30 mouse cellular contexts compared by ENCODE assay signal in the genomic region with DNA sequence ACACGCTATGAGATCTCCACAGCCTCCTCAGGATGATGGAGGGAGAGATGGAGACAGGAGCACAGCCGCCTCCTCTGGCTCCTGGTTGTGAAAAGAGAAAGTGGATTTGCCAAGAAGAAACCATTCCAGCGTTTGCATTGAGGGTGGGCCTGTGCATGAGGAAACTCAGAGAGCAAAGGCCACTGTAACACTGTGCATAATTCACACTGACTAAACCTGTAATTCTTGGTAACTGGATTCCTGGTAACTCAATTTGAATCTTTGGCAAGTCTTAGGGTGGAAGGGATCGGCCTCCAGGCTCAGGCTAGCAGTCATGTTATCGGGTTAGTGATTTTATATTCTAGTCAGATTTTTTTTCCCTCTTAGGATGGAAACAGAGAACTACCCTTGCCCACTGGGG. TPM values are rescaled to one million over a fixed set of nuclear protein-coding genes. Genes with fewer than 3 reads are reported as not detected.
A peak's percentile ranks its signal among the peaks of the same experiment; 100 is the strongest.
DNase-seq lines count a peak whose midpoint lies in the region; ATAC-seq and TF ChIP-seq lines count a peak whose summit lies in the region.
"Had no signal": no experiment of that assay in that cellular context is flagged by ENCODE, and none has a peak within 500 bp of the region (broad histone marks: within the 10 kb centered on the region; RNA-seq: fewer than 3 reads in every experiment).

No protein-coding gene starts in this region.

- no peak for TF ChIP-seq CTCF in liver, postnatal 0 days (IDR thresholded peaks at IDR 0.05; ENCODE audit: low read depth)
- TF ChIP-seq CTCF in stomach, postnatal 0 days (IDR thresholded peaks at IDR 0.05; ENCODE audit: low read depth): no peak

- peak; percentile 23; the same call in 1 of the 2 replicates for ATAC-seq in embryonic facial prominence, embryonic 14.5 days (ENCODE audit: low read depth)
- no peak for ATAC-seq in kidney, embryonic 15.5 days (replicated peaks; ENCODE audit: low FRiP score)
- peak; percentile 35; the same call in 1 of the 2 replicates for ATAC-seq in liver, postnatal 0 days
- ATAC-seq in liver, embryonic 12.5 days: no peak
- ATAC-seq in stomach, postnatal 0 days (ENCODE audit: low FRiP score, low TSS enrichment): peak; percentile 82
- ATAC-seq: activated CD4-positive, CD25-positive, alpha-beta regulatory T cell, adult 4 months; CD4-positive, CD25-positive, alpha-beta regulatory T cell, adult 4 months; forebrain, embryonic 16.5 days; Patski had no signal

- no peak overlapping the region for H3K4me2 ChIP-seq in embryonic facial prominence, embryonic 14.5 days (ENCODE audit: low read depth, low read length)
- H3K4me2 ChIP-seq in kidney, embryonic 15.5 days: no peak overlapping the region
- H3K4me2 ChIP-seq in liver, postnatal 0 days (ENCODE audit: low read depth, low read length): no peak overlapping the region
- H3K4me2 ChIP-seq in liver, embryonic 12.5 days: no peak overlapping the region
- H3K4me2 ChIP-seq in stomach, postnatal 0 days (replicated peaks; ENCODE audit: low read depth): no peak overlapping the region
- H3K4me2 ChIP-seq: embryonic facial prominence, embryonic 12.5 days; forebrain, embryonic 12.5 days; heart, embryonic 11.5 days; heart, embryonic 15.5 days; hindbrain, embryonic 14.5 days had no signal

- H3K9ac ChIP-seq in embryonic facial prominence, embryonic 14.5 days (ENCODE audit: low read depth, low read length): no peak overlapping the region
- H3K9ac ChIP-seq in kidney, embryonic 15.5 days: no peak overlapping the region
- no peak overlapping the region for H3K9ac ChIP-seq in liver, postnatal 0 days (replicated peaks)
- no peak overlapping the region for H3K9ac ChIP-seq in liver, embryonic 12.5 days
- no peak overlapping the region for H3K9ac ChIP-seq in stomach, postnatal 0 days (ENCODE audit: low read length)
- H3K9ac ChIP-seq: embryonic facial prominence, embryonic 12.5 days; forebrain, embryonic 12.5 days; heart, embryonic 15.5 days; hindbrain, embryonic 14.5 days had no signal

- TF ChIP-seq EP300 in liver, postnatal 0 days (IDR thresholded peaks at IDR 0.05; ENCODE audit: low read depth): no peak
- TF ChIP-seq EP300 in stomach, postnatal 0 days (optimal IDR thresholded peaks at IDR 0.05): no peak

- 68% methylated on average over 5 of the region's 5 CpGs for WGBS in embryonic facial prominence, embryonic 14.5 days
- 88% methylated on average over 5 of the region's 5 CpGs for WGBS in embryonic facial prominence, embryonic 10.5 days
- 74% methylated on average over 5 of the region's 5 CpGs for WGBS in kidney, embryonic 15.5 days
- 73% methylated on average over 5 of the region's 5 CpGs for WGBS in liver, postnatal 0 days (ENCODE audit: insufficient replicate concordance)
- 75% methylated on average over 5 of the region's 5 CpGs for WGBS in liver, embryonic 12.5 days (ENCODE audit: insufficient replicate concordance)
- 55% methylated on average over 5 of the region's 5 CpGs for WGBS in stomach, postnatal 0 days

- no peaks in the 10 kb centered on the region for H3K9me3 ChIP-seq in embryonic facial prominence, embryonic 14.5 days (ENCODE audit: control insufficient read depth, low read length)
- H3K9me3 ChIP-seq in embryonic facial prominence, embryonic 10.5 days: no peaks in the 10 kb centered on the region
- no peaks in the 10 kb centered on the region for H3K9me3 ChIP-seq in kidney, embryonic 15.5 days (replicated peaks)
- no peaks in the 10 kb centered on the region for H3K9me3 ChIP-seq in liver, postnatal 0 days (ENCODE audit: low read length)
- H3K9me3 ChIP-seq in liver, embryonic 12.5 days (replicated peaks): no peaks in the 10 kb centered on the region
- H3K9me3 ChIP-seq in stomach, postnatal 0 days (ENCODE audit: control insufficient read depth, low read length): no peaks in the 10 kb centered on the region
- H3K9me3 ChIP-seq: embryonic facial prominence, embryonic 12.5 days; forebrain, embryonic 12.5 days; heart, embryonic 15.5 days had no signal

- H3K4me1 ChIP-seq in embryonic facial prominence, embryonic 14.5 days (ENCODE audit: control insufficient read depth, insufficient read depth, low read length): peaks cover 30% of the 10 kb centered on the region
- peaks cover 12% of the 10 kb centered on the region for H3K4me1 ChIP-seq in embryonic facial prominence, embryonic 10.5 days
- peaks cover 39% of the 10 kb centered on the region for H3K4me1 ChIP-seq in kidney, embryonic 15.5 days
- peaks cover 21% of the 10 kb centered on the region for H3K4me1 ChIP-seq in liver, postnatal 0 days (ENCODE audit: insufficient read depth)
- H3K4me1 ChIP-seq in liver, embryonic 12.5 days: peaks cover 22% of the 10 kb centered on the region; the same call in 1 of the 2 replicates
- no peaks in the 10 kb centered on the region; the same call in 1 of the 2 replicates for H3K4me1 ChIP-seq in stomach, postnatal 0 days (replicated peaks; ENCODE audit: control insufficient read depth, insufficient read depth)

- DNase-seq in embryonic facial prominence, embryonic 14.5 days (ENCODE audit: low spot score): peak; percentile 34
- no peak for DNase-seq in embryonic facial prominence, embryonic 10.5 days (ENCODE audit: low spot score)
- DNase-seq in kidney, adult 18-20 months: no peak
- no peak for DNase-seq in liver, postnatal 0 days
- peak; percentile 39 for DNase-seq in stomach, postnatal 0 days (ENCODE audit: low spot score)
- no peak for DNase-seq in adrenal gland, postnatal 4 days (ENCODE audit: low spot score in 2 of 2)
- DNase-seq: adrenal gland, adult 8-10 months; adrenal gland, postnatal 36 days; B cell, adult 2 months; cerebellum, adult 11 months; cerebellum, adult 8-10 months; cerebellum, postnatal 14 days; embryo, embryonic 11 days; gastrocnemius, postnatal 14 days; heart, adult 2 months; heart, postnatal 14 days had no signal

- no peaks in the 10 kb centered on the region for H3K36me3 ChIP-seq in embryonic facial prominence, embryonic 14.5 days (ENCODE audit: control insufficient read depth, insufficient read depth, low read length)
- H3K36me3 ChIP-seq in embryonic facial prominence, embryonic 10.5 days (replicated peaks): no peaks in the 10 kb centered on the region
- H3K36me3 ChIP-seq in kidney, embryonic 15.5 days: no peaks in the 10 kb centered on the region
- H3K36me3 ChIP-seq in liver, postnatal 0 days (replicated peaks; ENCODE audit: insufficient read depth, low read length): no peaks in the 10 kb centered on the region
- H3K36me3 ChIP-seq in liver, embryonic 12.5 days: no peaks in the 10 kb centered on the region
- no peaks in the 10 kb centered on the region for H3K36me3 ChIP-seq in stomach, postnatal 0 days (ENCODE audit: control insufficient read depth, insufficient read depth, low read length)
- H3K36me3 ChIP-seq: embryonic facial prominence, embryonic 12.5 days; forebrain, embryonic 12.5 days; G1E; heart, embryonic 15.5 days had no signal

- H3K27ac ChIP-seq in embryonic facial prominence, embryonic 14.5 days (replicated peaks; ENCODE audit: low read depth, low read length): no peak overlapping the region
- no peak overlapping the region; the same call in 1 of the 2 replicates for H3K27ac ChIP-seq in embryonic facial prominence, embryonic 10.5 days (replicated peaks)
- 0 out of 2 replicates have a peak overlapping the region, but pooled peaks have one; percentile 33 for H3K27ac ChIP-seq in kidney, embryonic 15.5 days
- no peak overlapping the region for H3K27ac ChIP-seq in liver, postnatal 0 days (ENCODE audit: low read depth)
- no peak overlapping the region for H3K27ac ChIP-seq in liver, embryonic 12.5 days
- H3K27ac ChIP-seq in stomach, postnatal 0 days (replicated peaks): no peak overlapping the region
- H3K27ac ChIP-seq: forebrain, embryonic 12.5 days; heart, adult 2 months; heart, embryonic 15.5 days; hindbrain, embryonic 14.5 days had no signal

- H3K27me3 ChIP-seq in embryonic facial prominence, embryonic 14.5 days (replicated peaks; ENCODE audit: control insufficient read depth, insufficient read depth, low read length): no peaks in the 10 kb centered on the region
- H3K27me3 ChIP-seq in embryonic facial prominence, embryonic 10.5 days (replicated peaks; ENCODE audit: low read depth, poor library complexity, severe bottlenecking): 0 out of 2 replicates have a peak, but pooled peaks cover 4% of the 10 kb centered on the region
- H3K27me3 ChIP-seq in kidney, embryonic 15.5 days: no peaks in the 10 kb centered on the region
- no peaks in the 10 kb centered on the region for H3K27me3 ChIP-seq in liver, postnatal 0 days (ENCODE audit: insufficient read depth, low read length)
- no peaks in the 10 kb centered on the region for H3K27me3 ChIP-seq in liver, embryonic 12.5 days (replicated peaks)
- H3K27me3 ChIP-seq in stomach, postnatal 0 days (ENCODE audit: control insufficient read depth, insufficient read depth, low read length): no peaks in the 10 kb centered on the region
- H3K27me3 ChIP-seq: embryonic facial prominence, embryonic 12.5 days; forebrain, embryonic 12.5 days; heart, embryonic 15.5 days; Patski had no signal

- no peak overlapping the region for H3K4me3 ChIP-seq in embryonic facial prominence, embryonic 14.5 days (ENCODE audit: low read depth, low read length)
- H3K4me3 ChIP-seq in embryonic facial prominence, embryonic 10.5 days: no peak overlapping the region
- H3K4me3 ChIP-seq in kidney, embryonic 15.5 days (replicated peaks): no peak overlapping the region
- H3K4me3 ChIP-seq in liver, postnatal 0 days (ENCODE audit: low read depth, low read length): no peak overlapping the region
- H3K4me3 ChIP-seq in liver, embryonic 12.5 days: no peak overlapping the region
- H3K4me3 ChIP-seq in stomach, postnatal 0 days (ENCODE audit: low read depth, low read length): no peak overlapping the region
- H3K4me3 ChIP-seq: embryonic facial prominence, embryonic 12.5 days; forebrain, embryonic 12.5 days; heart, adult 2 months; heart, embryonic 15.5 days had no signal

RNA-seq across cellular contexts. Expression of a gene that starts 17.4 kb away (rescaled TPM):
- polyA plus RNA-seq in embryonic facial prominence, embryonic 14.5 days (2014; fragmentation: Nextera tagmentation; extraction: Ambion mirVana): 50.9 and 56.0 TPM in 2 replicates
- 16.5 and 22.4 TPM in 2 replicates for polyA plus RNA-seq in embryonic facial prominence, embryonic 10.5 days (2016; fragmentation: Nextera tagmentation; extraction: Ambion mirVana)
- 71.2 and 76.1 TPM in 2 replicates for polyA plus RNA-seq in kidney, embryonic 15.5 days (2015; fragmentation: Nextera tagmentation; extraction: Ambion mirVana)
- polyA plus RNA-seq in liver, postnatal 0 days (2015; fragmentation: Nextera tagmentation; extraction: Ambion mirVana): 45.1 and 60.8 TPM in 2 replicates
- polyA plus RNA-seq in liver, embryonic 12.5 days (2016; fragmentation: Nextera tagmentation; extraction: Ambion mirVana): 31.9 and 36.4 TPM in 2 replicates
- 16.8 and 20.2 TPM in 2 replicates for polyA plus RNA-seq in stomach, postnatal 0 days (2015; fragmentation: Nextera tagmentation; extraction: Ambion mirVana)
- total RNA-seq in adrenal gland, postnatal 4 days (2021): 10 to 100 TPM; 11.1 to 18.1 TPM
- total RNA-seq: common myeloid progenitor, adult 5-6 weeks; hematopoietic stem cell, adult 5-6 weeks had no signal
- polyA plus RNA-seq: activated CD4-positive, CD25-positive, alpha-beta regulatory T cell, adult 4 months; G1E had no signal

Comparison
In these comparisons a context has a peak if more than half of its experiments do, and no peak if none do; other contexts are left out.
1. ATAC-seq: peak in embryonic facial prominence, embryonic 14.5 days (single experiment), liver, postnatal 0 days (single experiment) and stomach, postnatal 0 days (single experiment); none in kidney, embryonic 15.5 days (single experiment) and liver, embryonic 12.5 days (single experiment).
2. DNase-seq: peak in embryonic facial prominence, embryonic 14.5 days (single experiment) and stomach, postnatal 0 days (single experiment); none in embryonic facial prominence, embryonic 10.5 days (single experiment), kidney, adult 18-20 months (single experiment), liver, postnatal 0 days (single experiment) and adrenal gland, postnatal 4 days (0 of 2).